Mouse (Mus musculus) 416B (cell line): Measurements from ENCODE around the gene Emp1.

Source experiments
- DNase-seq: peaks from one replicate; pipeline ENCODE4 v3.0.0; 2011; ENCODE audit warnings: low read depth

The Emp1 gene

DNA sequence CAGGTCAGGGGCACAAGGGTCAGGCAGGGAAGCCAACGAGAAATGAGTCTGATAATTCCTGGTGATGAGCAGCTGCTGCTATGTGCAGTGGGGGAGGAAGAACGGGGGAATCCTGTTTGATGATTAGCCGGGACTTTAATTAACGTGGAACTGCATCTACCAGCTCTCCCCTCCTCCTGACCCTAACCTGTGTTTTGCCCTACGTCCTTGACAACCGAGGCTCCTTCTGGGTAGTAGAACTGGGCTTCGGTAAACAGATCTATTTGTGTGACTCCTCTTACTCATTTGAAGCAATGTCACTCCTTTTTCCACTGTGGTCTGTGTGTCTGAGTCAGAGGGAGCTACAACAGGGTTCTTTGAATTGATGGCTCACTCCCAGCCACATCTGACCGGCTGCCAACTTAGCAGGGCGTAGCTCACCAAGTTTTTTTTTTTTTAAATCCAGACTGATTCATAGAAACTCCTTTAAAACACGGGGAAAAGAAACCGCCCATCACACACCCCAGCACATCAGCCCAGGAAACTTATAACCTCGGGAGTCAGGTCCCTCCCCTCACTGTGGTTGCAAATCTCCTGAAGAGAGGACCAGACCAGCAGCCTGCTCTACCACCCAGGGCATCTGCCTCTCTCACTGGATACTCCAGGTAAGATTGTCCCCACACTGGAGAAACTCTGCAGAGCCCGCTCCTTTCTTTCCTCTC lies at the start of gene Emp1:
Emp1 (plus strand) TSS at position 87 of the 701 bp plus-strand sequence.
- DNase-seq = peak; percentile 95

DNA sequence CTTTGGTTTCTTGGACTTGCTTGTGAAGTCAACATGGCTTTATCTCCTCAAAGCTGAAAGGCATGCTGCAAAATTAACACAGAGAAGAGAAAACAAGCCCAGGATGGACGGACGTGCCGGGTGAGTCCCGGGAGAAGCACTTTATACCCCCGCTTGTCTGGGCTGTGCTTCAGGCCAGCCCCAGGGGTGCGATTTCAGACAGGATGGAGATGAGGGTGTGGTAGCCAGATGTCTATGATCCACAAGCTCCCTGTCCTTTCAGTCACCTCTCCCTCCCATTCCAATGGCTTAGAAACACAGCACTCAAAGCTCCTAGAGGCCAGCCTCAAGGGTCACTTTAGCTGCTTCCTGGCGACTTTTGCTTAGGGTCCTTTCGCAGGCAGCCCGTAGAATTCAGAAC lies 48.4 kb upstream of the Emp1 start:
- DNase-seq = no peak

DNA sequence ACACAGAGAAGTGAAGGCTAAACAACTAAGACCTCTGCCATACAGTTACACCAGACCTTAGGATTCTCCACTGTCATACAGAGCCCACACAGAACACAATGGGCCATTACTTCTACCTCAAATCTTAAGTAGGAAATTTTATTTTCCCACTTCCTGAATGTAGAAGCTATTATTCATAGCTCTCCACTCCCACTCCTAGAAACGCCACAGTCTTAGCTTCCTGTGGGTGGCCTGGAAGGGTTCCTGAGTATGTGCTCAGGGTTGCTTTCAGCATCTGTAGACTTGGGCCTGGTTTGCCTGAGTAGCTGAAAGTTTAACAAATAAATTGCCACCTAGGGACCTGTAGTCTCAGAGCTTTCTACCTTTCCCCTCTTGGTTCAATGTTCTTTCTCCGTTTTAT lies 46.2 kb upstream of the Emp1 start:
- no peak for DNase-seq

DNA sequence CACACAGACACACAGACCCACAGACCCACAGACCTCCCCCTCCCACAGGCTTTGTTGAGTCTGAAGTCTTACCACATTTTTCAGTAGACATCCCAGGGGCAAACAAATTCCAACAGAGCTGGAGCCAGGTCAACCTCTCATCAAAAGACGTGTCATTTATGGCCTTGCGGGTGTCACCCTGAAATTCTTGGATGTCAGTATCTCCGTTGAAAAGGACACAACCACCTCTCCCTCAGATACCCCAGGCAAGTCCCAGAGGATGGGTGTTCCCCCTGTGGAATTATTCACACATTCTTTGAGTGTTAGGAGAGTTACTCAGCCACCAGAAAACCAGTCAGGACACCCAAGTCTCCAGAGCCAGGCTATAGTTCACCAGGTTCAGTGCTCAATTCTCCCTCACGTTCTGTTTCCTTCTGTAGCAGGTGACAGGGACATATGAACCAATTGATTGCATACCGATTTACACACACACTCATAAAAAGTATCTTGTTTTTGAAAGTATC lies 42.9 kb upstream of the Emp1 start:
- no peak for DNase-seq

DNA sequence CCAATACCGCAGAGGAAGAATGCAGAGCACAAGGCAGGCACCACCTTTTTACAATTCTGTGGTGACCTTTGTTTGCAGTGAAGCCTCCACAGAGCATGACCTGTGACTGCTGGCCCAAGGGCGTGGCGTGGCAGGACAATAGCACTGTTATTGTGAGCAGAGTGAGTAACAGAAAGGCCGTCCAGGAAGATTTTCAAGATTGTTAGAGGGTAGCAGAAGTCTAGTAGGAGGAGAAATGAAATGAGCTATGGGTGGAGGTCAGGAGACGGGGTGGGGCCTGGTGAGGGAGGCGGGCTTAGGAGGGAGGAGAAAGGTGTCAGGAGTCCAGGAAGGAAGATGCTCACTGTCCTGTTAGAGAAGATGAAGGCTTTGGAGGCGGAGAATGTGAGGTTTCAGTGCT lies 39.6 kb upstream of the Emp1 start:
- DNase-seq = peak; percentile 48

DNA sequence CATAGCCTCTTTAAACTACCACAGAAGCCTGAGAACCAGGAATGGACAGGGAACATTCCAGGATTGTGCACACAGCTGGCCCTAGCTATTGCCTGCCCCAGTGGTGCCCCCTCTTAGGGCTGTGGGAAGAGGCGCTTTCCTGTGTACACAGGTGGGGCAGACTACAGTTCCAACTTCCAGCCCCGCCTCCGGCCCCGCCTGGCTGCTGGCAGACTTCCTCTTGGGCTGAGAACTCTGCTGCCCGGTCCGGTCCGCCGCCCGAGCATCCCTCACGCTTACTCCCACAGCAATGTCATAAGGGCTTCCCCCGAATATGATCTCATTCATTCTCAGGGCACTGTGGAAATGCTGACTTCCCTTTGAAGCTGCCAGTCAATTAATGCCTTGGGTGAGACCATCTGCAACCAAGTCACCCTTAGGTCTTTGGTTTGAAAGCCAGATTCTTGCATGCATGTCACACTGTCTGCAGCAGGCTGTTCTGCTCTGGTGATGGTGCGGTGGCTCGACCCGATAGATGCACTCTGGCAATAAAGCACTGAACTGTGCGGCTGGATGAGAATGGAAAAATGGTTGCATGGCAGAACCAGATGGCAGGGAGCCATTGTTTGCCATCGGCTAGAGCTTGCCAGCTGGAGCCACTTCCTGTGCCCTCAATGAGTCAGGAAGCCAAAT lies 38.9 kb upstream of the Emp1 start:
- DNase-seq = peak; percentile 96

DNA sequence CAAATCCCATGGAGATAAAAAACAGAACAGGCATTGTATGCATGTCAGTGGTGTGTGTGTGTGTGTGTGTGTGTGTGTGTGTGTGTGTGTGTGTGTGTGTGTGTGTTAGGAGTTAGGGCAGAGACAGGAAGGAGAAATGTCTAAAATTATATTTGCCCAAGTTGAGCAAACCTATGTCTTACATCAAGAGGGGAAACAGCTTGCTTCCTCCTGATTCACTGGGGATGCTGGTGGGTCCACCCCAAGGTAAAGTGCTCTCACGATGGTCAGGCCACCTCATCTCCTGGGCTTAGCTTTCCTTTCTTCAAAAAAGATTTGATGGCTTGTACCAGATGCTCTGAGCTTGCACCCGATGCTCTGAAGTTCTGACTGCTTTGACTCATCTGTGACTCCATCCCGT lies 38.2 kb upstream of the Emp1 start:
- DNase-seq = peak; percentile 97

DNA sequence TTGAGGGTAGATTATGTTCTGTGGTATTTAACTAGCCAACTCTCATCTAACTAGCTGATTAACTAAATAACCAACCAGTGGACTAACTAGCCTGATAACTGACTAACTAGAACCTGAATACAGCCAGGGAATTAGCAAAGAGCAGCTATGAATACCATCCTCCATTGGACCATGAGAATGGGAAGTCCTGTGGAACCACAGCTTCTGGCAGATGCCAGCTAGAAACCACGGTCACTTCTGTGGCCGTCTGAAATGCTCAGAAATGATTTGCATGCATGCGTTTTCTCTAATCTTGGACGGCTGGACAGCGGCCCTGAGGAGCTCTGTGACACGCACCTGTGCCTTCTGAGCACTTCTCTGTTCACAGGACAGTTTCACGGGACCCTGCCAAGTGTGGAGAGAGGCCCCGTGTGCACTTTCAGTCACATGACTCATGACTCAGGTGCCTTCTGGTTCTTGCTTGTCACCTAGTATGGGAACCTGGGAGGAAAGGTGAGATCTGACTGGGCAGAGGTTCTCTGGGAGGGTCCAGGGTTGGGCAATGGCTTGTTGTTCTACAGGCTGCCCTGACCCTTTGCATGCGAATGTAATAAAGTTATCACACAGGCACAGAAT lies 37.6 kb upstream of the Emp1 start:
- DNase-seq = peak; percentile 74

DNA sequence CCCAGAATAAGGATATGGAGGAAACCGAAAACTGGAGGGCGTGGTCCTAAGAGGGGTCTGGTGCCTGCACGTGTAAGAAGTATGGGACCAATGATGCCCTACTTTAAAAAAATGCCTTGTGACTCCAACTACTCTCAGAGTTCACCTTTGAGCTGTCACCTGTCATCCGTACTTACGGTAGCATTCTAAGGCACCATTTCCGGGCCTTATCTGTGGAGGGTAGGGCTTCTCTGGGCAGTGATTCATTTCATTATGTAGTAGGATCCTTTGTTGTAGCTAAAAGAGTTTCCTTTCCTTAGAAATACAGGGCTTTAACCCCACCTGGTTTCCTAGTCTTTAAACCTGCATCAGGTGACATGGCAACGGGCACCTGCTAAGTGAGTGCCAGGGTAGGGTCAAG lies 35.5 kb upstream of the Emp1 start:
- DNase-seq = no peak

DNA sequence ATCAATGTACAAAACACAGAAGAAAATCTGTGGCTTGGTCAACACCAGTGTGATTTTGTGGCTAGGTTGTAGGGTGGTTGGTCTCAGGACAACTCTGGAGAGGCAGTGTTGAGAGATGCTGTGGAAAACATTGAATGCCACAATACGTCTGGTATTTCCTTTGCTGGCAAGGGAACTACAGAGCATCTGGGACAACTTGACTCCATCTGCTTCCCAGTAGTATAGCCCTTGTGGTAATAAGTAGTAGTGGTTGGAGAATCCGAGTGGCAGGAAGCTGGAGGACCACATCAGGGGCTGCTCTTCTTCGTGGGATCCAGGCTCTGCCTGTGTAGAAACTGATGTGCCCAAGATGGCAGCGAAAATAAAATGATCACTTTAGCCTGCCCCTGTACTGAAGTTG lies 30.4 kb upstream of the Emp1 start:
- DNase-seq = no peak

DNA sequence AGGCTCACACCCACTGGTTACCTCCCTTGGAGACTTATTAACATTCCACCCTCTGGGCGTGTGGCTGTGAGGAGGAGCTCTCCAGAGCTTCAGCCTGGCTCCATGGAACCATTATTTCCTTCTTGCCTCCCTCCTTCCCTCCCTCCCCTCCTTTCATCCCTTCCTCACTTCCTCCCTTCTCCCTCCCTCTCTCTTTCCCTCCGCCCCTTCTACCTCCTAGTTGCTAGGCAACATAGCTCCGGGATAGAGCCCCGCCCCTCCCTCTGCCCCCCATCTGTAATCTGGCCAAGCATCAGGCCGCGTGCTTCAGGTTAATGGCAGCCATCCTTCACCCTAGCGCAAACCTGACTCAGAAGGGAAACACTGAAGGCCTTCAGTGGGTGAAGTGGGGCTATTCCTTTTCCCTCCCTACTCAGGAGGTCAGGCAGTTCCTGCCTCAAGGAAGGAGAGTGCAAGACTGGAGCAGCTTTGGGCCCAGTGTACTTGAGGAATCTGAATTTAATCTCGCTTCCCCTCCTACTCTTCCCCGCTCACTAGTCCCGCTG lies 29.5 kb upstream of the Emp1 start:
- no peak for DNase-seq

DNA sequence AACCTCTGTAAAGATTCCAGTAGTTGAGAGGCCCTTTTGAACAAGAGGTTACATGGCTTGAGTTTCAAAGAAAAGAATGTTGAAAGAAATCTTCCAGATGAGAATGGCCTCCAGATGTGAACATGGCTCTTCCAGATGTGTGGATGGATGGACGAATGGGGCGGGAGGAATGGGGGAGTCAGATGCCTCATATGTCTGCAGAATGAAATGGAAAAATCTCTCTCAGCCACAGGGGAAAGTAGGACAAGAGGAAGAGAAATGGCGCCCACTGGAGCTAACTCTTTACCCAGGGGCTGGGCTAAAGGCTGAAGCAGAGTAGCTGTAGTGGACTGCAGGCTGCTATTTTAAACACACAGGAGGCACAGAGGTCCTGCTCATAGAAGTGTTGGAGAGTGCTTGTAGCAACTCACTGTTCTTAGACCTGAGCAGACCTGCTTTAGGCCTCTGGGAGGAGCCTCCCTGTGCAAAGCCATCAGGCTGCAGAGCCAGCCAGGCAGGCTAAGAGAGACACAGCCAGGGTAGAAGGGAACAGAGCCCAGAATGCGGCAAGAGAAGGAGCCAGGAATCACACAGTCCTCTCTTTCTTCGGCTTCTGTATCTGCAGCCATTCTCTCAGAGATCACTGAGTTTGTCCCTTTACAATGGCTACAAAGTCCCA lies 28.2 kb upstream of the Emp1 start:
- DNase-seq = no peak

DNA sequence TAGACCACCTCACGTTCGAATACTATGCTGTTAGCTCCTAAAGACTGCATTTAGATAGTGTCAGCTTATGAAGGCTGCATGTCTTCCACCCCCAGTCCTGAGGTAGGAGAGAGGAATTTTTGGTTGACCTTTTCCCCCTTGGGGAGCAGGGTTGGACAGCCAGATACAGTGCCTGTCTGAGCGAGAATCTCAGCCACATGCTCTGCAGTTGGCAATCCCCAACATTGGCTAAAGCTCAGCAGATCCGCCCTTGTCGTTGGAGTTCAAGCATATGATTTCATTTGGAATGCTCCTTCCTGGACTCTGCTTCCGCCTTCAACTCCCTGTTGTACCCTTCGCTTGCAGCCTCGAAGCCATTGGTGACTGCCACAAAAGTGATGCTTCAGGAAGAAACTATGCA lies 26.0 kb upstream of the Emp1 start:
- no peak for DNase-seq

DNA sequence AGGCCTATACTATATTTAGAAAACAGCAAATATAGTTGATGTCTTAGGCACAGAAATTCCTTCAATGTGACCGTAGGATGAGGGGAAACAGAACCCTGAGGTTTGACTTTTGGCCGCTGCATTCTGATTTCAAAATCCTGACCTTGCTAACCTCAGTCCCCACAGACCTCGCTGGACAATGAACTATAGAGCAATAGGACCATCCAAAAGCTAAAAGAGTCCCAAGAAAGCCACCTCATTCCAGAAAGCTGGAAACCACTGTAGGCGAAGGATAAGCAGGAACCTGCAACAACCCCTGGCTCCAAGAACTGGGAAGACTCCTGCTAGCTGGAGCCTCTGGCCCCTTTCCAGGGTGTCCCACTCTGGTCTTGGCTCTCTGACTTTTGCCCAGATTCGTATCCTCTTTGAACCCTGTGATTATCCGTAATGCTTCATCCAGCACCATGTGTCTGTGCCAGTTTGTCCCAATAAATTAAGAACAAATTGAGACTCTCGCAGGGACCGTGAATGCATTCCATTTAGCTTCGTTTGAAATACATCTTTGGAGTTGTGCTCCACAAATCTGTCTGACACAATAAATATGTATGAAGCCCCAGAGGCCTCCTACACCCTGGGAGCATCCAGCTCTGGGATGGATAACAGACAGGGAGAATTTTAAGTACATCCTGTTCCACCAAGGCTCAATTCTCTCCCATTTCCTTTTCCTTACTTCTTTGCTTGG lies 21.8 kb upstream of the Emp1 start:
- DNase-seq = peak; percentile 13

DNA sequence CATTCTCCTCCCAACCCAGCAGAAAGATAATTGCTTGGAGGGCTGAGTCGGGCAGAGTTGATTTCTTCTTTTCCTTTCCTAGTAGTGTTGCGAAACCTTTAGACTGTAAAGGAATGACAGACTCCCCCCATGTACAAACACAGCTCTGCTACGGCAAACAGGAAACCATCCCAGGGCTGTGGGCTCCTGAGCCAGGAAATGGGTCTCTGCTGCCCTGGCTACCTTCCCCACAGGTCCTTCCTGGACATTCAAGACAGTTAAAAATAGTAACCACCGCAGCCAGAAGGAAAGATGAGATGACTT lies 21.3 kb upstream of the Emp1 start:
- DNase-seq = peak; percentile 82

DNA sequence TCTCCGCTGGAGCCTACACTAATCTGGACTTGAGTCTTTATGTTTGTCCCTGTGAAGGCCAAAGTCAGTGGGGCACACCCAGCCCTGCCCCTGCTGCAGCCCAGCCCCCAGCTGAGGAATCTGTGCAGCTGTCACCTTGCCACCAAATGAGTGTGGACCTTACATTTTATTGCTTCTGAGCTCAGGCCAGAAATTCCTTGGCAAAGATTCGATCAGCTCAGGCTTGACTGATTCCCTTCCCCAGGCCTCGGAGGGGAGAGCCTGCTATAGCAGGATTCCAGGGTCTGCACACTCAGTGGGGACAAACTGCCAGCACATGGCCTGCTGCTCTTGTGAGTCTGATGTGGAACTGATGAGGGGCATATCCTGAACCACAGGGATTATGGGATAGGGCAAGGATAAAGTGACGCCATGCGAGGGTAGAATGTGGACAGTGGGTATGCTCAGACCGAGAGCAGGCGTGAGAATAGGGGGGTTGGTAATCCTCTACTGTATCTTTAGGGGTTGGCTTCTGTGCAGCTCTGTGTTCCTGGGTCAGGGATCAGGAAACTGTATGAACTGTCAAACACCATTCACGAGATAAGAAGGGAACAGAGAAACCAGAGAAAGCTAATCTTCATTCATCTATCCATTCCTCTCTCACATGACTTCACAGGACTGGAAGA lies 10.6 kb upstream of the Emp1 start:
- no peak for DNase-seq

DNA sequence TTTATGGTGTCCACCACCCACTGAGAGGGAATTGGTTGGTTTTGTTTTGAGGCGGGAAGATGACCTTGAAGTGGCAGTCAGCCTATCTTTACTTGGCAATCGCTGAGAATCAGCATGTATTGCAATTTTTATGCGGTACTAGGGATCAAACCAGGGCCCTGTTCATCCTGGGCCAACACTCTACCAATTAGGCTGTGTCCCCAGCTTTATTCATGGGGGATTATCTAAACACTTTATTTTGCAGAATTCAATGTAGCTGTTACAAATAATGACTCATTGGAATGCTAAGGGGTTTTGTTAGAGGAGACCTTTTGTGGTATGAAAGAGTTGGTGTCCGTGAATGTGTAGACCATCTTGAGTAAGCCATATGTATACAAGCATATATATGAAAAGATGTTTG lies 9.8 kb upstream of the Emp1 start:
- DNase-seq = no peak

DNA sequence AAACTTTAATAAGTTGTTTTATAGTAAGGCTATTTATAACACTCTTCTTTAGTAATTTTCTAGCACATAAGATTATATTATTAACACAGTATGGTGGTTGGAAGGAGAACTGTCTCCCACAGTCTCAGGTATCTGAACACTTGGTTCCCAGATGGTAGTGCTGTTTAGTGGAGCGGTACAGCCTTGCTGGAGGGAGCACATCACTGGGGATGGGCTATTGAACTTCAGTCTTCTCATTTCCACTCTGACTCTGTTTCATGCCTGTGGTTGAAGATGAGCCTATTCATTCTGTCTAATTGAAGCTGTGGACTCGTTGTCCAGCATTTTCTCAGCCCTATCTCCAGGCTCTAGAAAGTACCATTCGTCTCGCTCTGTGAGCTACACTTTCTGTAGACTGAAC lies 7.4 kb upstream of the Emp1 start:
- DNase-seq = no peak

DNA sequence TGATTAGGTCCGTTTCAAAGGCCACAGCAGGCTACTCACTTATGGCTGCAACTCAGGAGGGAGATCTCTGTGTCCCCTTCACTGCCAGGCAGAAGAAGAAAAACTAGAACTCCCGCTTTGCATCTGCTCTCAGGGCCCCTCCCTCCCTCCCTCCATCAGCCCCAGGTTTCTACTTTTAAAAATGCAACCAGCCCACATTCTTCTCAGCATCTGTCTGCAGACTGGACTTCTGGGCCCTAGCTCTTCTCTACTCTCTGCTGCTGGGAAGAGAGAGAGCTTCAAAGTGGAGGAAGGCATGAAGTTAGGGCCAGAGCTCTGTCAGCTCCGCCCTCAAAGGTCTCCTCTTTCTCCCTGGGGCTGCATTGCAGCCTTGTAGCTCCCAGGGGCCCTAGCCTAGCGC lies 2.0 kb upstream of the Emp1 start:
- DNase-seq = no peak

DNA sequence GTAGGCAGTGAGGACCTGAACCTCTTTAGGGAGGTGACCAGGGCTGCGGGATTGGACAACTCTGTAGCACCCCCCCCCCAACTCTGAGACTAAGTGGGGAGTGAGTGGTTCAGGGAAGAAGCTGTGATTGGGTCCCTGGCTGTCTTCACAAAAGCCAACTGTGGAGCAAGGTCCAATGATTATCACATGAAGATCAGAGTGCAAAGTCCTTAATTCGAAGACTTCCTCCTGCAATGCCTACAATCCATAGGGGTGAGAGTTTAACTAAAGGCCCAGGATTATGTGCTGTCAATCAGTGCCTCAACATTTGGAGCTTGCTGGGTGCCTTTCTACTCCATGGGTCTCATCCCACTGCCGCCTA lies 267 bp upstream of the Emp1 start:
- no peak for DNase-seq

DNA sequence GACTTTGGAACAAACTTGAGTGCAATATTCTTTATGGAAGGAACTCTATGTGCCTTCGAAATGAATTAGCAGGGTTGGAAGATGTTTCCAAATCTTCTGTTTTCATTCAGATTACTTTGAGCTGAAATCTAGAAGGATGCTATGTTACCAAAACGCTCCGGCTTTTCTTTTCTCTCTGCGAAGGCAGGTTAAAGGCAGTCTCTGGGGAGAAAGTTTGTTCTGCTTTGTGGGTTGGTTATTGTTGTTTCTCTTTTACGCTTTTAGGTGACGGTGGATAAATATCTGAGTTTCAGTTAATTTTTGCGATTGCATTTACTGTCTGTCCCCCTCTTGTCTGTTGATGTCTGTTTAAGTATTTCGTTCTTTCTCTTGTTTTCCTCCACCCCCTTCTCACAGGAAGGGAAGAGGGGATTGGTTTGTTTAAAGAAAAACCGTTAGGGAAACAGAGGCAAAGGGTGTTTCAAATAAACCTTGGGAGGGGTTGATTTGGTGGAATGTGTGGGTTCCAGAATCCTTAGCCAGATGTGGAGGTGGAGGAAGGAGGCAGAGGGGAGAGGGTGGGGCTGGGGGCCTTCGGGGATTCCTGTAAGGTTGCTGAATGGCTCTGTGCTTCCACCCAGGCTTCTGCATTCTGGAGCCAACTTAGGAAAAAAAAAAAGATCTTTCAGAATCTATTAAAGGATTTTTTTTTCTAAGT lies 1.1 kb downstream of the Emp1 start:
- no peak for DNase-seq
